Mouse (Mus musculus) intestine, embryonic 16.5 days (tissue): ENCODE results near the gene Tmem209. TPM values are rescaled to one million over a fixed set of nuclear protein-coding genes. Genes with fewer than 3 reads are reported as not detected.

Source experiments
- ATAC-seq: fragments of 200-750 bp; cut with Nextera tagmentation; 2 replicates; pipeline ENCODE4 v1.8.0; 2017; ENCODE audit warnings: moderate TSS enrichment, moderate library complexity
- H3K27ac ChIP-seq: fragments of 300-500 bp; sonication (generic); 2 replicates; pipeline ENCODE4 v1.5.1; 2014; ENCODE audit warnings: mild to moderate bottlenecking, low read length
- H3K27me3 ChIP-seq: fragments of 300-500 bp; sonication (generic); replicated peaks from 2 replicates; pipeline ENCODE4 v1.6.1; 2014; ENCODE audit warnings: low read length, control low read depth, mixed read lengths; ENCODE audit not compliant: control insufficient read depth, insufficient read depth
- H3K36me3 ChIP-seq: fragments of 300-500 bp; sonication (generic); 2 replicates; pipeline ENCODE4 v1.6.1; 2014; ENCODE audit warnings: low read length, control low read depth; ENCODE audit not compliant: control insufficient read depth, insufficient read depth
- H3K4me1 ChIP-seq: fragments of 300-500 bp; sonication (generic); 2 replicates; pipeline ENCODE4 v1.6.1; 2014; ENCODE audit warnings: low read length, control low read depth, mixed read lengths; ENCODE audit not compliant: control insufficient read depth, insufficient read depth
- H3K4me2 ChIP-seq: fragments of 300-500 bp; sonication (generic); 2 replicates; pipeline ENCODE4 v1.6.1; 2014; ENCODE audit warnings: low read depth, low read length, control low read depth
- H3K4me3 ChIP-seq: fragments of 300-500 bp; sonication (generic); 2 replicates; pipeline ENCODE4 v1.5.1; 2014; ENCODE audit warnings: mild to moderate bottlenecking, low read length
- H3K9ac ChIP-seq: fragments of 300-500 bp; sonication (generic); 2 replicates; pipeline ENCODE4 v1.6.1; 2014; ENCODE audit warnings: low read depth, low read length
- H3K9me3 ChIP-seq: fragments of 300-500 bp; sonication (generic); 2 replicates; pipeline ENCODE4 v1.6.1; 2016; ENCODE audit warnings: low read length, control low read depth; ENCODE audit not compliant: control insufficient read depth
- WGBS: fragments of 180-500 bp; shearing (Covaris S2); extraction: QIAGEN DNeasy Blood & Tissue Kit; methylation state at CpG from one replicate; pipeline ENCODE4 v1.1.7; 2014; 5-methylcytosine and 5-hydroxymethylcytosine counted together
- polyA plus RNA-seq: library from polyadenylated mRNA; unstranded; fragments of >200 nt; fragmentation: Nextera tagmentation; extraction: Ambion mirVana; gene quantifications from 2 replicates; pipeline ENCODE4 v1.2.1, GENCODE M21; 2015

The Tmem209 gene
- polyA plus RNA-seq, 1 experiment from 2014 or later = 34.0 TPM

DNA sequence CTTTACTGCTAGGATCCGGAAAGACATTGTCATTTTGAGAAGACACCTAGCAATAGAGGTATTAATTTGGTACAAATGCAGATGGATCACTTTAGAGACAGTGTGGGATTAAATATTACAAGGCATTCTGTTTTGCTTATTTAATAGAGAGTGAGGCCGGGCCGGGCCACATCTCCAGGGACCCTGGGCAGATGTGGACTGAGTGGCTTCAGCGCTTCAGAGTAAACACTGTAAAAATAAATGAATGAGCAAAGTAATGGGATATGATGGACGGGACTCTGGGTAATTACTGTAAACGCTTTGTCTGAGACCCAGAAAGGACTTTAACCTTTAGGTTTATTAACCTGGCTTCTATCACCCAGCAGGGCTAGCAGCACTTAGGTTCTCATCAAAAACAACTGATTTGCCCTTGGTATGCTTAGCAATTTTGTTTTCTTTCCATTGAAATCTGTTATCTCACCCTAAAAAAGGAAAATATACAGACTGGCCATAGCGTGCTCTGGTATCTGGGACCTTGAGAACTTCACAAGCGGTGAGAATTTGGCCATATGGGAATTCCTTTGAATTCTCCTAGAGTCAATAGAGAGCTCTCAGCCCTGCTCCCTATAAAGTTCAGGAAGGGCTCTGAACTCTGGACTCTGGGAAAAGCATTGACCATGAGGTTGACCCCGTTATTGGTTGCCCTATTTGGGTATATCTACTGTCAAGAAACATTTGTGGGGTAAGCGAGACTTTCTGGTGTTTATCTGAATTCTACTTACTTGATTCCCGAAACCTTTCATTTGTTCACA lies 31.6 kb upstream of the Tmem209 start, which contains the start of gene Cpa2:
Gene Cpa2 (plus strand): TSS at position 574 of the 791 bp plus-strand sequence.
- Histone ChIP-seq H3K36me3 (no peaks in the 10 kb centered on the region), H3K4me2 (no peak within 1 kb of the TSS), H3K9me3 (no peaks in the 10 kb centered on the region), H3K4me1 (peaks cover 24% of the 10 kb centered on the region), H3K27ac (no peak within 1 kb of the TSS; the same call in 1 of the 2 replicates), H3K27me3 (no peaks in the 10 kb centered on the region), H3K4me3 (no peak within 1 kb of the TSS), H3K9ac (no peak within 1 kb of the TSS)
- ATAC-seq = peak; percentile 57
- 48% methylated on average over 11 of the region's 11 CpGs for WGBS

DNA sequence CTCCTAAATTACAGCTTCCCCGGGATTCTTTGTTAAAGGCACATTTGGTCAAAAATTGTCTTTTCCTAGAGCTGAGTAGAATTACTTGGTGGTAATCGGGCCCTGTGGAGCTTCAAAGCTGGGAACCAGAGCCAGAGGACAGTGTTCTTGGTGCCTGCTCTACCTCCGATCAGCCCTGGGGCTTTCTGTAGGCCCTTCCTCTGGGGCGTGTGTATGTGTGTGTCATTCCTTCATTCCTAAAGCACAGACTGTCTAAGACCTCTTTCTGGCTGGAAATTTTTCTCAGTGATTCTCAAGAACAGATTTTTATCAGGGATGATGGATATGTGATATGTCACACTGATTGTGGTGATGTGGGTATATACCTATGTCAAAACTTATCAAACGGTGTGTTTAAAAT lies 29.2 kb upstream of the Tmem209 start:
- H3K4me1 ChIP-seq = peaks cover 23% of the 10 kb centered on the region
- peak overlapping the region; percentile 34 for H3K27ac ChIP-seq
- H3K27me3 ChIP-seq = no peaks in the 10 kb centered on the region
- no peaks in the 10 kb centered on the region for H3K9me3 ChIP-seq
- H3K36me3 ChIP-seq = no peaks in the 10 kb centered on the region
- H3K9ac ChIP-seq = no peak overlapping the region
- no peak for ATAC-seq
- WGBS = 53% methylated on average over 5 of the region's 5 CpGs
- H3K4me3 ChIP-seq = no peak overlapping the region
- H3K4me2 ChIP-seq = no peak overlapping the region

DNA sequence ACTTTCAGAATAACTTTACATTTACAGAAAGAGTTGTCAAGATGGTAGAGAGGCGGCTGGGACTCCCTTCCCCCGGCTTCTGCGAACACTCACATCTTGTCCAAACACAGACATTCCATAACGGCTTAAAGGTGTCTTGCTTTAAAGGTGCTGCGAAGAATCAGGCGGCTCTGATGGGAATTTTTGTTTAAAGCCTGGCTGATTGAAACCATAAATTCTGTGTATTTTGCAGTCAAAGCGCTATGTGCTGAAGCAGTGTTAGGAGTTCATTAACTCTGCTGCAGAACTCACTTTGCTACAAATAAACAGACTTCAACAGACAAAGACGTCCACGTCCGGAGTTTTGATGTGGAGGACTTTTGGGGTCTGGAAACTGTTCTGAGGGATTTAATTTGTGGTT lies 28.7 kb upstream of the Tmem209 start:
- H3K4me2 ChIP-seq = 0 out of 2 replicates have a peak overlapping the region, but pooled peaks have one; percentile 12
- H3K36me3 ChIP-seq = no peaks in the 10 kb centered on the region
- ATAC-seq = peak; percentile 14; the same call in 1 of the 2 replicates
- peaks cover 19% of the 10 kb centered on the region for H3K4me1 ChIP-seq
- no peak overlapping the region for H3K4me3 ChIP-seq
- peak overlapping the region; percentile 34 for H3K27ac ChIP-seq
- no peak overlapping the region for H3K9ac ChIP-seq
- no peaks in the 10 kb centered on the region for H3K27me3 ChIP-seq
- H3K9me3 ChIP-seq = no peaks in the 10 kb centered on the region
- WGBS = 36% methylated on average over 10 of the region's 10 CpGs

DNA sequence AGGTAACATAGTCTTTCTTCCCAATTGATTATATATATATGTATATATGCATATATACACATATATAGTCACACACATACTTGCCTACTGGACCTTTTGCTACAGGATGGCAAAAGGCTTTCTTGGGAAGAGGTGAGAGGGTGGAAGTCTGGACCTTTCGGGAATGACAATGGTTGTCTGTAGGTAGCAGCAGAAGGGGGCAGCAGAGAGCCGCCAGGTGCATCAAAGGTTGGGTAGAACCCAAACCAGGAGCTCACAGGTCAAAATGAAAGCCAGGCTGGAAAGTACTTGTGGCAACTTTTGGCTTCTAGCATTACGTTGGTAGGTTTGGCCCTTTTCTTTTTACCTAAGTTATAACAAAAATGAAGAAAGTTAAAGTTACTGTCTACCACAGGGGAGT lies 25.8 kb upstream of the Tmem209 start:
- Histone ChIP-seq H3K9me3 (no peaks in the 10 kb centered on the region), H3K27ac (no peak overlapping the region), H3K4me3 (no peak overlapping the region), H3K4me1 (peaks cover 9% of the 10 kb centered on the region; the same call in 1 of the 2 replicates), H3K27me3 (no peaks in the 10 kb centered on the region), H3K36me3 (no peaks in the 10 kb centered on the region), H3K9ac (no peak overlapping the region), H3K4me2 (no peak overlapping the region)
- ATAC-seq = no peak
- WGBS = 36% methylated on average over 3 of the region's 3 CpGs

DNA sequence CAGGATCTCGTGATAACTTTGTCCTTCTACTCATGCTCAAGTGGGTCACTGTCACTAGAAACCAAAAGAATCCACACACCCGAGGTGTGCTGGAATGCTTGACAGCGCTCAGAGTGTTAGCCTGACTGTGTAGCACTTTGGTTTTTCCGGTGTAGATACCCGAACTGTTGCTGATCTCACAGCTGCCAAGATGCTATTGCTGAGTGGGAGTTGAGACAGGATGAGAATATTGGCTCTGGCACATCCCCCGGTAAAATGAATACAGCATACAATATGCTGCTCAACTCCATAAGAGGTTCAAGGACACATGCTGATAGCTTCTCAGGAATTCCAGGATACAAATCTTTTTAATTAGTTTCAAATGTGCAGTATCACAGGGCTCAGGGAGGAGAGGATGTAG lies 19.2 kb upstream of the Tmem209 start:
- Histone ChIP-seq H3K9ac (no peak overlapping the region), H3K27me3 (no peaks in the 10 kb centered on the region), H3K4me1 (peaks cover 9% of the 10 kb centered on the region; the same call in 1 of the 2 replicates), H3K27ac (no peak overlapping the region), H3K36me3 (no peaks in the 10 kb centered on the region), H3K9me3 (no peaks in the 10 kb centered on the region), H3K4me3 (no peak overlapping the region), H3K4me2 (no peak overlapping the region)
- ATAC-seq = 0 out of 2 replicates have a peak, but pooled peaks have one; percentile 21
- 64% methylated on average over 6 of the region's 6 CpGs for WGBS

DNA sequence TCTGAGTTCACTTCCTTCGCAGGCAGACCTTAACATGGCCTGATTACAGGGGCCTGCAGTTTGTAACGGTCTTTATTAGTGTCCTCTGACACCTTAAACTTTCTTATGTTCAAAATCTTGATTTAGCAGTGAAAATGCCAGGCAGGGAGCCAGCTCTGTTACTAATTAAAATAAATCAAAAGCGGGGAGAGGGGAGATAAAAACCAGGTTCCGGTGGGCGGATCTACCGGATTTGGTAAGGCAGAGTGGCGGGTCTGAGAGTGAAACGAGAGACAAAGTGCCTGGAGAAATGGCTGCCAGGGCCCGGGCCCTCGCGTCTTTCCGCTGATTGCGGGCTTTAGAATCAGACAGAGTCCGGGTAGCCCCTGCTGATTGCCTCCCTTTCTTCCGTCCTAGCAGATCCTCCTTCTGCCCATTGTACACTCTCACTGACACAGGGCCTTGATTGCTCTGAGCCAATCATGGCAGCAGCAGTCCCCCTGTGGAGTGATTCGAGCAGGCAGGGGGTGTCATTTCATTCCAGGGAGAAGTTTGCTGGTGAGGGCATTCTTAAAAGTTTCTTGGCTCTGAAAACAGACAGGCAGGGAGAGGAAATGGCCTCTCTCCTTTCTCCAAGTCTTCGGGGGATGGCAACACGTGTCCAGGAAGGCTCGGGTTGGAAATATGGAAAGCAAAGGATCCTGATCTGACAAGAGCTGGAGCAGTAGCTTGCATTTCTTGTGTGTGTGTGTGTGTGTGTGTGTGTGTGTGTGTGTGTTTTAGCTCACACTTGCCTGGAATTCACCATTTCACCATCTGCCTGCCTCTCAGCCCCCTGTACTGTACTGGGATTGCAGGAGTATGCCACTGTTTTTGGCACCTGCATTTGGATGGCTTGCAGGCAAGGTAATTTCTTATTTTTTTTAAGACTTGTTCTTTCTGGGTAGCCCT lies 17.3 kb upstream of the Tmem209 start:
- H3K4me2 ChIP-seq = no peak overlapping the region
- no peaks in the 10 kb centered on the region for H3K9me3 ChIP-seq
- H3K9ac ChIP-seq = peak overlapping the region; percentile 53
- no peaks in the 10 kb centered on the region for H3K36me3 ChIP-seq
- peaks cover 9% of the 10 kb centered on the region; the same call in 1 of the 2 replicates for H3K4me1 ChIP-seq
- H3K27ac ChIP-seq = peak overlapping the region; percentile 82
- H3K4me3 ChIP-seq = no peak overlapping the region
- no peaks in the 10 kb centered on the region for H3K27me3 ChIP-seq
- ATAC-seq = peak; percentile 46
- 23% methylated on average over 19 of the region's 19 CpGs for WGBS

DNA sequence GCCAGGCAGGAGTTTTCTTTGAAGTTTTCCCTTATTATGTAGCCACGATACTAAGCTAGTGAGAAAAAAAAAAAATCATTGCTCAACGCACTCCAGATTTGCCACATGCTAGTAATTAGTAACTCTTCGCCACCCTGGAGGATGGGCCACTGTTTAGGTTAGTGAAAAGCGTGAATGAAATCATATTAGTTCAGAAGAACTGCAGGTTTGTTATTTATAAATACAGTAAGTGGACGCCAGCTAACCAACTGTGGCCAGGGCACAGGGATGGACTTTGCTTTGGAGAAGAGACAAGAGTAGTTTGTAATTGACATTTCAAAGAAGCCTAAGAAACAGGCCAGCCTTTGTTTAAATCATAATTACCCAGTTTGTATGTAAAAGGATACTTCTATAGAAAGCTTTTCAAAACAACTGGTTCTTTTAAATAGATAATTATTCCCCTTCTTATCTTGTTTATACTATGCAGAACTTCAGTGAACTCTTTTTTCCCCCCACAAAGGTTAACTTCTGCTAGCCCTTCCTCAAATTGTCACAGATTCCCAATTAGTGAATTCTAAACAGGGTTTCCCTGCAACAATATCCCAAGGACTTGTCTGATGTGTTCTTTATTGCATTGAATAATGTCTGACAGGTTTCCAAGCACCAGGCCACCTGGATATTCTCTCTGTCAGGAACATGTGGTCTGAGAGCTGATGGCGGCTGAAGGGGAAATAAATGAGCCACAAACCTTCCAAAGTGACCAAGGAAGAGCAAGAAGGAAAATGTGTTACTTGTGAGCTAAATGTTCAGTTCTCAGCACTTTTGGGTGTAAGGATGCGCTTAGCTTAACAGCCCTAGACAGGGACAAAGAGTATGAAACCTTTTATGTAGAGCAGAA lies 16.1 kb upstream of the Tmem209 start:
- 53% methylated on average over 7 of the region's 7 CpGs for WGBS
- Histone ChIP-seq H3K36me3 (no peaks in the 10 kb centered on the region), H3K4me3 (no peak overlapping the region), H3K27me3 (no peaks in the 10 kb centered on the region), H3K4me2 (no peak overlapping the region), H3K9ac (no peak overlapping the region), H3K9me3 (no peaks in the 10 kb centered on the region), H3K27ac (peak overlapping the region; percentile 54), H3K4me1 (peaks cover 9% of the 10 kb centered on the region; the same call in 1 of the 2 replicates)
- ATAC-seq = no peak

DNA sequence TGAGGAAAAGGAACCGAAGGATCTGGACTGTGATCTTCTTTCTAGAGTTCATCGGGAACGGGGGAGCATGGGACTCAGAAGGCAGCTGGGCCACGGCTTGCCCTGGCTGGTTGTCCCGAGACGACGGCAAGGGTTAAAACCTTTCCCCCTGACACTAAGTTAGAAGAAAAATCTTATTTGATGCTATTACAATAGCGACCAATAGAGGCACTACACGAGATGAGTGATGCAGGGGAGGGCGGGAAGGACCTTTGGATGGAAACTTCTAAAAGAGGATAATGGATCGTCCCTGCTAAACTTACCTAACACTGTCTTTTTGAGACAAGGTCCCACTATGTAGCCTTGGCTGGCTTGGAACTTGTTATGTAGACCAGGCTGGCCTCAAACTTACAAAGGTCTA lies 10.8 kb upstream of the Tmem209 start:
- no peak for ATAC-seq
- no peaks in the 10 kb centered on the region for H3K27me3 ChIP-seq
- 59% methylated on average over 11 of the region's 11 CpGs for WGBS

More for the DNA sequence above, 10.8 kb upstream of the Tmem209 start:
- no peaks in the 10 kb centered on the region for H3K4me1 ChIP-seq
- H3K9me3 ChIP-seq = no peaks in the 10 kb centered on the region
- H3K4me2 ChIP-seq = no peak overlapping the region
- no peak overlapping the region for H3K4me3 ChIP-seq
- no peaks in the 10 kb centered on the region for H3K36me3 ChIP-seq
- no peak overlapping the region for H3K9ac ChIP-seq
- no peak overlapping the region for H3K27ac ChIP-seq
